Mouse (Mus musculus): ENCODE data around the gene Rnf144b. TPM values are rescaled to one million over a fixed set of nuclear protein-coding genes. Genes with fewer than 3 reads are reported as not detected.

The Rnf144b gene
- polyA plus RNA-seq, 1 experiment from 2014 or later = 1.6 TPM

- Histone ChIP-seq H3K9ac (ENCODE audit: low read depth, low read length) (no peak overlapping the region), H3K9me3 (replicated peaks; ENCODE audit: low read length) (no peaks in the 10 kb centered on the region), H3K4me3 (replicated peaks; ENCODE audit: low read depth, low read length) (no peak overlapping the region), H3K27ac (no peak overlapping the region), H3K4me2 (ENCODE audit: low read length) (no peak overlapping the region), H3K4me1 (replicated peaks; ENCODE audit: insufficient read depth, low read length) (no peaks in the 10 kb centered on the region), H3K27me3 (ENCODE audit: insufficient read depth, low read length) (no peaks in the 10 kb centered on the region), H3K36me3 (ENCODE audit: insufficient read depth, low read length) (no peaks in the 10 kb centered on the region)
- no peak for TF ChIP-seq CTCF (IDR thresholded peaks at IDR 0.05; ENCODE audit: low read depth)
- WGBS = 86% methylated on average over 7 of the region's 7 CpGs
- no peak for ATAC-seq (replicated peaks; ENCODE audit: low FRiP score, low read depth)
- DNase-seq (ENCODE audit: low spot score) = no peak
These were observed 58.3 kb downstream of the Rnf144b start for GRCm38 (mm10) chr13:47180776-47181175.

GRCm38 (mm10) chr13:47182366-47182765, 59.9 kb downstream of the Rnf144b start:
- Histone ChIP-seq H3K4me2 (ENCODE audit: low read length) (no peak overlapping the region), H3K9me3 (replicated peaks; ENCODE audit: low read length) (no peaks in the 10 kb centered on the region), H3K27me3 (ENCODE audit: insufficient read depth, low read length) (no peaks in the 10 kb centered on the region), H3K4me1 (replicated peaks; ENCODE audit: insufficient read depth, low read length) (no peaks in the 10 kb centered on the region), H3K36me3 (ENCODE audit: insufficient read depth, low read length) (no peaks in the 10 kb centered on the region), H3K9ac (ENCODE audit: low read depth, low read length) (no peak overlapping the region), H3K4me3 (replicated peaks; ENCODE audit: low read depth, low read length) (no peak overlapping the region), H3K27ac (no peak overlapping the region)
- 67% methylated on average over 5 of the region's 5 CpGs for WGBS
- DNase-seq (ENCODE audit: low spot score) (no peak), ATAC-seq (replicated peaks; ENCODE audit: low FRiP score, low read depth) (no peak)
- TF ChIP-seq CTCF (IDR thresholded peaks at IDR 0.05; ENCODE audit: low read depth) = no peak

GRCm38 (mm10) chr13:47183033-47183730, 60.7 kb downstream of the Rnf144b start:
- Histone ChIP-seq H3K36me3 (ENCODE audit: insufficient read depth, low read length) (no peaks in the 10 kb centered on the region), H3K4me3 (replicated peaks; ENCODE audit: low read depth, low read length) (no peak overlapping the region), H3K9me3 (replicated peaks; ENCODE audit: low read length) (no peaks in the 10 kb centered on the region), H3K27me3 (ENCODE audit: insufficient read depth, low read length) (no peaks in the 10 kb centered on the region), H3K4me2 (ENCODE audit: low read length) (no peak overlapping the region), H3K27ac (no peak overlapping the region), H3K4me1 (replicated peaks; ENCODE audit: insufficient read depth, low read length) (no peaks in the 10 kb centered on the region), H3K9ac (ENCODE audit: low read depth, low read length) (no peak overlapping the region)
- 81% methylated on average over 9 of the region's 9 CpGs for WGBS
- no peak for TF ChIP-seq CTCF (IDR thresholded peaks at IDR 0.05; ENCODE audit: low read depth)
- DNase-seq (ENCODE audit: low spot score) = no peak
- ATAC-seq (replicated peaks; ENCODE audit: low FRiP score, low read depth) = no peak

- no peak for TF ChIP-seq CTCF (IDR thresholded peaks at IDR 0.05; ENCODE audit: low read depth)
- Histone ChIP-seq H3K9me3 (replicated peaks; ENCODE audit: low read length) (no peaks in the 10 kb centered on the region), H3K27ac (no peak overlapping the region), H3K27me3 (ENCODE audit: insufficient read depth, low read length) (no peaks in the 10 kb centered on the region), H3K4me2 (ENCODE audit: low read length) (no peak overlapping the region), H3K9ac (ENCODE audit: low read depth, low read length) (no peak overlapping the region), H3K36me3 (ENCODE audit: insufficient read depth, low read length) (no peaks in the 10 kb centered on the region), H3K4me1 (replicated peaks; ENCODE audit: insufficient read depth, low read length) (no peaks in the 10 kb centered on the region), H3K4me3 (replicated peaks; ENCODE audit: low read depth, low read length) (no peak overlapping the region)
- DNase-seq (ENCODE audit: low spot score) (no peak), ATAC-seq (replicated peaks; ENCODE audit: low FRiP score, low read depth) (no peak)
- WGBS = 53% methylated on average over 9 of the region's 9 CpGs
These were observed 61.3 kb downstream of the Rnf144b start for GRCm38 (mm10) chr13:47183771-47184170.

- Histone ChIP-seq H3K4me1 (replicated peaks; ENCODE audit: insufficient read depth, low read length) (no peaks in the 10 kb centered on the region), H3K36me3 (ENCODE audit: insufficient read depth, low read length) (no peaks in the 10 kb centered on the region), H3K27ac (no peak overlapping the region), H3K4me3 (replicated peaks; ENCODE audit: low read depth, low read length) (no peak overlapping the region), H3K27me3 (ENCODE audit: insufficient read depth, low read length) (no peaks in the 10 kb centered on the region), H3K9ac (ENCODE audit: low read depth, low read length) (no peak overlapping the region), H3K4me2 (ENCODE audit: low read length) (no peak overlapping the region), H3K9me3 (replicated peaks; ENCODE audit: low read length) (no peaks in the 10 kb centered on the region)
- DNase-seq (ENCODE audit: low spot score) = no peak
- 82% methylated on average over 4 of the region's 4 CpGs for WGBS
- TF ChIP-seq CTCF (IDR thresholded peaks at IDR 0.05; ENCODE audit: low read depth) = no peak
- ATAC-seq (replicated peaks; ENCODE audit: low FRiP score, low read depth) = no peak
These were observed 65.4 kb downstream of the Rnf144b start for GRCm38 (mm10) chr13:47187836-47188235.

GRCm38 (mm10) chr13:47189971-47190370, 67.5 kb downstream of the Rnf144b start:
- WGBS = 79% methylated on average over 7 of the region's 7 CpGs
- Histone ChIP-seq H3K4me3 (replicated peaks; ENCODE audit: low read depth, low read length) (no peak overlapping the region), H3K27ac (no peak overlapping the region), H3K4me2 (ENCODE audit: low read length) (no peak overlapping the region), H3K9me3 (replicated peaks; ENCODE audit: low read length) (no peaks in the 10 kb centered on the region), H3K9ac (ENCODE audit: low read depth, low read length) (no peak overlapping the region), H3K4me1 (replicated peaks; ENCODE audit: insufficient read depth, low read length) (peaks cover 9% of the 10 kb centered on the region; the same call in 1 of the 2 replicates), H3K36me3 (ENCODE audit: insufficient read depth, low read length) (no peaks in the 10 kb centered on the region), H3K27me3 (ENCODE audit: insufficient read depth, low read length) (no peaks in the 10 kb centered on the region)
- ATAC-seq (replicated peaks; ENCODE audit: low FRiP score, low read depth) (no peak), DNase-seq (ENCODE audit: low spot score) (no peak)
- no peak for TF ChIP-seq CTCF (IDR thresholded peaks at IDR 0.05; ENCODE audit: low read depth)

- Histone ChIP-seq H3K4me2 (ENCODE audit: low read length) (no peak overlapping the region), H3K9ac (ENCODE audit: low read depth, low read length) (no peak overlapping the region), H3K36me3 (ENCODE audit: insufficient read depth, low read length) (no peaks in the 10 kb centered on the region), H3K27me3 (ENCODE audit: insufficient read depth, low read length) (0 out of 2 replicates have a peak, but pooled peaks cover 3% of the 10 kb centered on the region), H3K27ac (no peak overlapping the region), H3K4me3 (replicated peaks; ENCODE audit: low read depth, low read length) (no peak overlapping the region), H3K9me3 (replicated peaks; ENCODE audit: low read length) (no peaks in the 10 kb centered on the region), H3K4me1 (replicated peaks; ENCODE audit: insufficient read depth, low read length) (peaks cover 9% of the 10 kb centered on the region; the same call in 1 of the 2 replicates)
- no peak for TF ChIP-seq CTCF (IDR thresholded peaks at IDR 0.05; ENCODE audit: low read depth)
- ATAC-seq (replicated peaks; ENCODE audit: low FRiP score, low read depth) = no peak
- no peak for DNase-seq (ENCODE audit: low spot score)
- 77% methylated on average over 2 of the region's 2 CpGs for WGBS
These were observed 69.7 kb downstream of the Rnf144b start for GRCm38 (mm10) chr13:47192200-47192599.
